31 mouse cellular contexts compared by ENCODE assay signal in the genomic region with DNA sequence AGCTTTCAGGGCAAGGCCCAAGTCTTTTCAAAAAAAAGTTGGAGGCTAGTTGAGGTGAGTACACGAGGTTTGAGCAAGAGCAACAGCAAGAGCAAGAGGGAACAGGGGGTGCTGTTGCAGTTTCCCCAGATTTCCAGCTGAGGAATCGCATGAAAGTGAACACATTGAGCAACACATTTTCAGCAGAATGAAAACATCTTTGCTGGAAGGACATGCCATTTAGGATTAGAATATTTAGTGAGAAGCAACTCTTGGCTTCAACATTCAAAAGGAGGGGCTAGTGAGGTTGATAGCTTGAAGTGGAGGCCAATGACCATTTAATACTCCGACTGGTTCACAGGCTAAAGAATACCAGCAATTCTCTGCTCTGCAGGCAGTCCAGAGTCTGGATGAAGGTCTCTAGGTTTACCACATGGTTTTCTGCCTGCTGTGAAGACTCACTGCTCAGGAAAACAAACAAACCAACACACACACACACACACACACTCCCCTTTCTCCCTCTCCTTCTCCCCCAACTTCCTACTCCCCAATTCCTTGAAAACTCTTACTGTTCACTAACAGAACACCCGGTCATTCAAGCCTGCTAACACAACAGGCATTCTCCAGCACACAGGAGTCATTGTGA.
DNase-seq lines count a peak whose midpoint lies in the region; ATAC-seq and TF ChIP-seq lines count a peak whose summit lies in the region.
"Had no signal": no experiment of that assay in that cellular context is flagged by ENCODE, and none has a peak within 500 bp of the region (broad histone marks: within the 10 kb centered on the region; RNA-seq: fewer than 3 reads in every experiment).

No protein-coding gene starts in this region.

- no peak overlapping the region for H3K4me2 ChIP-seq in hindbrain, postnatal 0 days (ENCODE audit: low read depth, low read length)
- no peak overlapping the region for H3K4me2 ChIP-seq in lung, postnatal 0 days (replicated peaks; ENCODE audit: low read depth, low read length)
- no peak overlapping the region for H3K4me2 ChIP-seq in intestine, embryonic 15.5 days (replicated peaks)
- H3K4me2 ChIP-seq: embryonic facial prominence, embryonic 15.5 days; forebrain, embryonic 12.5 days; heart, embryonic 15.5 days; hindbrain, embryonic 15.5 days; stomach, embryonic 15.5 days had no signal

- no peak for TF ChIP-seq CTCF in hindbrain, postnatal 0 days (IDR thresholded peaks at IDR 0.05; ENCODE audit: low read depth)
- TF ChIP-seq CTCF in lung, postnatal 0 days (IDR thresholded peaks at IDR 0.05): 0 out of 2 replicates have a peak, but pooled peaks have one; percentile 10

- no peaks in the 10 kb centered on the region for H3K36me3 ChIP-seq in hindbrain, postnatal 0 days (ENCODE audit: insufficient read depth, low read length)
- no peaks in the 10 kb centered on the region for H3K36me3 ChIP-seq in hindbrain, embryonic 10.5 days
- H3K36me3 ChIP-seq in lung, postnatal 0 days (ENCODE audit: insufficient read depth, low read length): no peaks in the 10 kb centered on the region
- no peaks in the 10 kb centered on the region for H3K36me3 ChIP-seq in intestine, embryonic 15.5 days
- H3K36me3 ChIP-seq: embryonic facial prominence, embryonic 10.5 days; embryonic facial prominence, embryonic 15.5 days; forebrain, embryonic 12.5 days; G1E; heart, embryonic 10.5 days; heart, embryonic 15.5 days; hindbrain, embryonic 15.5 days; midbrain, embryonic 10.5 days; stomach, embryonic 15.5 days had no signal

- H3K9ac ChIP-seq in hindbrain, postnatal 0 days (replicated peaks; ENCODE audit: low read length): no peak overlapping the region
- no peak overlapping the region for H3K9ac ChIP-seq in lung, postnatal 0 days (replicated peaks; ENCODE audit: low read depth)
- no peak overlapping the region for H3K9ac ChIP-seq in intestine, embryonic 15.5 days
- H3K9ac ChIP-seq: embryonic facial prominence, embryonic 15.5 days; forebrain, embryonic 12.5 days; forebrain, postnatal 0 days; heart, embryonic 15.5 days; hindbrain, embryonic 15.5 days; liver, embryonic 14.5 days; stomach, embryonic 15.5 days had no signal

- 47% methylated on average over 4 of the region's 4 CpGs for WGBS in hindbrain, postnatal 0 days
- WGBS in hindbrain, embryonic 10.5 days: 53% methylated on average over 4 of the region's 4 CpGs
- 40% methylated on average over 4 of the region's 4 CpGs for WGBS in lung, postnatal 0 days
- 61% methylated on average over 4 of the region's 4 CpGs for WGBS in intestine, embryonic 15.5 days

- DNase-seq in gastrocnemius, adult 18-20 months (ENCODE audit: low spot score): peak; percentile 26
- no peak for DNase-seq in gastrocnemius, postnatal 25 days
- DNase-seq in hindbrain, postnatal 0 days (ENCODE audit: low spot score): peak; percentile 3
- DNase-seq in hindbrain, embryonic 10.5 days (ENCODE audit: low spot score): no peak
- peak; percentile 51 for DNase-seq in lung, postnatal 0 days (ENCODE audit: low spot score)
- no peak for DNase-seq in lung, postnatal 36 days
- DNase-seq in right cerebral cortex, postnatal 14 days: no peak
- DNase-seq: adrenal gland, postnatal 25 days; cerebellum, adult 2 months; cerebellum, postnatal 14 days; forebrain, postnatal 0 days; gastrocnemius, postnatal 14 days; kidney, adult 2 months; layer of hippocampus, adult 9-11 months; liver; lung, adult 2 months; lung, postnatal 14 days; thymus, postnatal 14 days had no signal

- no peaks in the 10 kb centered on the region for H3K9me3 ChIP-seq in hindbrain, postnatal 0 days (ENCODE audit: low read length)
- no peaks in the 10 kb centered on the region for H3K9me3 ChIP-seq in hindbrain, embryonic 10.5 days
- no peaks in the 10 kb centered on the region for H3K9me3 ChIP-seq in lung, postnatal 0 days (ENCODE audit: low read length)
- no peaks in the 10 kb centered on the region for H3K9me3 ChIP-seq in intestine, embryonic 15.5 days
- H3K9me3 ChIP-seq: embryonic facial prominence, embryonic 10.5 days; embryonic facial prominence, embryonic 15.5 days; forebrain, embryonic 12.5 days; G1E; heart, embryonic 10.5 days; heart, embryonic 15.5 days; hindbrain, embryonic 15.5 days; midbrain, embryonic 10.5 days; stomach, embryonic 15.5 days had no signal

- no peak overlapping the region for H3K4me3 ChIP-seq in hindbrain, postnatal 0 days (ENCODE audit: low read length)
- H3K4me3 ChIP-seq in hindbrain, embryonic 10.5 days: no peak overlapping the region
- H3K4me3 ChIP-seq in lung, postnatal 0 days (ENCODE audit: low read depth, low read length): no peak overlapping the region
- no peak overlapping the region for H3K4me3 ChIP-seq in intestine, embryonic 15.5 days (replicated peaks)
- H3K4me3 ChIP-seq: embryonic facial prominence, embryonic 10.5 days; embryonic facial prominence, embryonic 15.5 days; forebrain, embryonic 12.5 days; heart, embryonic 10.5 days; heart, embryonic 15.5 days; hindbrain, embryonic 15.5 days; midbrain, embryonic 10.5 days; stomach, embryonic 15.5 days had no signal

- ATAC-seq in hindbrain, postnatal 0 days: no peak
- peak; percentile 21; the same call in 1 of the 2 replicates for ATAC-seq in lung, postnatal 0 days
- no peak for ATAC-seq in intestine, embryonic 15.5 days
- ATAC-seq: forebrain, postnatal 0 days; midbrain, embryonic 16.5 days; Patski had no signal

- H3K27ac ChIP-seq in hindbrain, postnatal 0 days: no peak overlapping the region
- no peak overlapping the region for H3K27ac ChIP-seq in hindbrain, embryonic 10.5 days
- H3K27ac ChIP-seq in lung, postnatal 0 days (ENCODE audit: low read length): no peak overlapping the region
- no peak overlapping the region for H3K27ac ChIP-seq in intestine, embryonic 15.5 days
- H3K27ac ChIP-seq: embryonic facial prominence, embryonic 10.5 days; embryonic facial prominence, embryonic 15.5 days; forebrain, embryonic 12.5 days; heart, embryonic 10.5 days; heart, embryonic 15.5 days; hindbrain, embryonic 15.5 days; liver, embryonic 14.5 days; midbrain, embryonic 10.5 days; stomach, embryonic 15.5 days had no signal

- no peak for TF ChIP-seq EP300 in lung, postnatal 0 days (IDR thresholded peaks at IDR 0.05)

- H3K4me1 ChIP-seq in hindbrain, postnatal 0 days (ENCODE audit: insufficient read depth, low read length): no peaks in the 10 kb centered on the region
- no peaks in the 10 kb centered on the region for H3K4me1 ChIP-seq in hindbrain, embryonic 10.5 days (replicated peaks)
- H3K4me1 ChIP-seq in lung, postnatal 0 days (ENCODE audit: insufficient read depth, low read depth, low read length): no peaks in the 10 kb centered on the region
- no peaks in the 10 kb centered on the region for H3K4me1 ChIP-seq in intestine, embryonic 15.5 days (replicated peaks)
- H3K4me1 ChIP-seq: embryonic facial prominence, embryonic 10.5 days; embryonic facial prominence, embryonic 15.5 days; forebrain, embryonic 12.5 days; heart, embryonic 10.5 days; heart, embryonic 15.5 days; hindbrain, embryonic 15.5 days; midbrain, embryonic 10.5 days; stomach, embryonic 15.5 days had no signal

- H3K27me3 ChIP-seq in hindbrain, postnatal 0 days (ENCODE audit: insufficient read depth, low read length): no peaks in the 10 kb centered on the region
- no peaks in the 10 kb centered on the region for H3K27me3 ChIP-seq in hindbrain, embryonic 10.5 days (ENCODE audit: insufficient read depth, poor library complexity, severe bottlenecking)
- H3K27me3 ChIP-seq in lung, postnatal 0 days (replicated peaks; ENCODE audit: insufficient read depth, low read length): no peaks in the 10 kb centered on the region
- no peaks in the 10 kb centered on the region for H3K27me3 ChIP-seq in intestine, embryonic 15.5 days (replicated peaks)
- H3K27me3 ChIP-seq: embryonic facial prominence, embryonic 15.5 days; forebrain, embryonic 12.5 days; heart, embryonic 15.5 days; hindbrain, embryonic 15.5 days; Patski; stomach, embryonic 15.5 days had no signal

Comparison
In these comparisons a context has a peak if more than half of its experiments do, and no peak if none do; other contexts are left out.
1. DNase-seq: peak in gastrocnemius, adult 18-20 months (single experiment), hindbrain, postnatal 0 days (single experiment) and lung, postnatal 0 days (single experiment); none in gastrocnemius, postnatal 25 days (single experiment), hindbrain, embryonic 10.5 days (single experiment), lung, postnatal 36 days (single experiment) and right cerebral cortex, postnatal 14 days (single experiment).